Mouse (Mus musculus) kidney, adult 2 months (tissue): ENCODE data around the gene Drg2.

ENCODE experiments used
- CTCF ChIP-seq: fragments of 200-500 bp; conservative IDR thresholded peaks from 2 replicates; pipeline ENCODE4 v1.5.1; 2011; ENCODE audit warnings: low read depth, mild to moderate bottlenecking, control low read depth, low read length, moderate library complexity, mixed read lengths; ENCODE audit not compliant: insufficient read depth, insufficient read length
- POLR2A ChIP-seq: fragments of 200-500 bp; IDR thresholded peaks from one replicate; pipeline ENCODE4 v1.6.1; 2011; ENCODE audit warnings: low read depth, low read length, control low read depth

GRCm38 (mm10) chr11:60492726-60493125 is 38.3 kb downstream of the Drg2 start:
- TF ChIP-seq POLR2A (no peak), CTCF (no peak)
